Mouse (Mus musculus) retina, postnatal 1 day (tissue): ENCODE measurements around the gene Cldn9.
A peak's percentile ranks its signal among the peaks of the same experiment; 100 is the strongest.

Experiments
- DNase-seq: peaks from one replicate; pipeline ENCODE4 v3.0.0-alpha.2; 2012

Cldn9 gene

GRCm38 (mm10) chr17:23644613-23645495 lies 39.0 kb downstream of the Cldn9 start, which contains the start of gene Mmp25:
Mmp25 (minus strand) TSS chr17:23645277.
- DNase-seq, result peak; percentile 43
